Mouse (Mus musculus): ENCODE results near the gene 1700013H16Rik. TPM values are rescaled to one million over a fixed set of nuclear protein-coding genes. Genes with fewer than 3 reads are reported as not detected.
A peak's percentile ranks its signal among the peaks of the same experiment; 100 is the strongest.
"Not testable (repeated sequence)": the region's sequence is repeated elsewhere in the genome, so short reads cannot be mapped to it uniquely, and the experiment has no call there.

1700013H16Rik gene
- not detected for total RNA-seq (2021)
- long read RNA-seq, experiment 1: 0 reads
- long read RNA-seq, experiment 2: 0 reads

- no peak for DNase-seq
- intact Hi-C loops (cut with DNase I): no loop called here
Measured at GRCm38 (mm10) chrX:53757736-53758135, at the start of gene 1700013H16Rik. Gene 1700013H16Rik (minus strand): TSS chrX:53757831.

GRCm38 (mm10) chrX:53799074-53799473, 41.4 kb upstream of the 1700013H16Rik start:
- no peak for DNase-seq
- intact Hi-C loops (cut with DNase I): loop anchor here (5.0 kb wide), 1 partner anchor 367 kb away; the partner anchor contains the start of gene Etd

DNA sequence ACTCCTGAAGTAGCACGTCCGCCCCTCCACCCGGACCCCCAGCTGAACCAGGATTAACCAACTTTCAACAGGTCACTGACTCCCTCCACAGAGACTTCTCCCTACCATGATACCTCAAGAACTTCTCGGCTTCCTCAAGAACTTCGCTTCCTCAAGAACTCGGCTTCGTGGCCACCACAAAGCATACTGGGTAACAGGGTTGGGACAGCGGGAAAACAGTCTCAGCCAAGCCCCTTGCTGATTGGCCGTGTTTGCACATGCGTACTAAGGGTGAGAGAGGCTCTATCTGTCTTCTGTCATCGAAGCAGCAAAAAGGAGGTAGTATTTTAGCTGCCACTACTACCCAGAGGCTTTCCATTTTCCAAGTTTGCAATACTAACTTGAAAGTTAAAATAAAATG, 39.9 kb upstream of the 1700013H16Rik start, which contains the start of gene Xlr:
Gene Xlr (minus strand): TSS at position 188 of the 400 bp plus-strand sequence.
- intact Hi-C loops (cut with DNase I): loop anchor here (5.0 kb wide), 1 partner anchor 365 kb away; the partner anchor contains the start of gene Etd

DNA sequence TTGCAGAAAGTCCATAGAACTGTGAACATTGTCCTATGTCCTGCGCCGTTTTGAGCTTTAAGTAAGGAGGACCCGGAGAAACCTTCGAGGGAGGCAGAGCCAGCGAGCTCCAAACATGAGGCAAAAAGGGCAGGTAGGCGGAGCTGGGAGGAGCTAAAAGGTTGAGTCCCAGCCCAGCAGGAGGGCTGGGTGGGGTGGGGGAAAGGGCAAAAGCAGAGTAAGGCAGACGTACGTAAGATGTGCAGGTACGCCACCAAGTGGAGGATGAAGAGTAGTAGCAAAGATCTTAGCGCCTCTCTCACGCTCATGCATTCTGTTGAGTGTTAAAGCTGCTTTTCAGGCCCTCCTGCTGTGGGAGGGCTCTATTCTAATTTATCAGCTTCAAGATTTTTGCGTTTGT, 18.6 kb upstream of the 1700013H16Rik start, which contains the start of gene Zfp36l3:
Gene Zfp36l3 (minus strand): TSS at position 119 of the 400 bp plus-strand sequence.
- intact Hi-C loops (cut with DNase I): no loop called here
- DNase-seq: no peak

More for the DNA sequence above, 39.9 kb upstream of the 1700013H16Rik start, which contains the start of gene Xlr:
- DNase-seq: not testable (repeated sequence)

- intact Hi-C loops (cut with DNase I): no loop called here
Measured at GRCm38 (mm10) chrX:53752851-53753250, 4.8 kb downstream of the 1700013H16Rik start.

GRCm38 (mm10) chrX:53728967-53729366, 28.7 kb downstream of the 1700013H16Rik start:
- intact Hi-C loops (cut with DNase I): no loop called here

More at GRCm38 (mm10) chrX:53752851-53753250, 4.8 kb downstream of the 1700013H16Rik start:
- DNase-seq: no peak

DNA sequence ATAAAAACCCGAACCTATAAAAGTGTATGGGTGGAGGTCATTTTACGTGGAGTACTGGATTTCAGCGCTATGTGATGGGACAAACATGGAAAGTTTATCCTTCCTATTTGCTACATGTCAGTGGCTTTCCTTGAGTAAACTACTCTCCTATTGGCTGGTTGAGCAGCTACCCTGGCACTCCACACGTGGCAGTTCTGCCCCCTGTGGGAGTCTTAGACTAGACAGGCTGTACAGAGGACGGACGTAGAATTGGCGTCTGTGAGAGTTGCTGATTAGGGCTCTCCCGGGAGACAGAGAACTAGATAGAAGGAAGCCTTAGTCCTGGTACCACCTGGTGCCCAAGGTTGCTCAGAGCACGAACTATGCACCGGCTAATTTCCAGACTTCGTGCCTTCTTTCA, 33.0 kb downstream of the 1700013H16Rik start, which contains the start of gene 4930502E18Rik:
Gene 4930502E18Rik (plus strand): TSS at position 231 of the 400 bp plus-strand sequence.
- no peak for DNase-seq
- intact Hi-C loops (cut with DNase I): no loop called here

More at GRCm38 (mm10) chrX:53728967-53729366, 28.7 kb downstream of the 1700013H16Rik start:
- no peak for DNase-seq

GRCm38 (mm10) chrX:53716323-53717182, 41.1 kb downstream of the 1700013H16Rik start:
- intact Hi-C loops (cut with DNase I): no loop called here
- peak; percentile 19 to 32 for DNase-seq

DNA sequence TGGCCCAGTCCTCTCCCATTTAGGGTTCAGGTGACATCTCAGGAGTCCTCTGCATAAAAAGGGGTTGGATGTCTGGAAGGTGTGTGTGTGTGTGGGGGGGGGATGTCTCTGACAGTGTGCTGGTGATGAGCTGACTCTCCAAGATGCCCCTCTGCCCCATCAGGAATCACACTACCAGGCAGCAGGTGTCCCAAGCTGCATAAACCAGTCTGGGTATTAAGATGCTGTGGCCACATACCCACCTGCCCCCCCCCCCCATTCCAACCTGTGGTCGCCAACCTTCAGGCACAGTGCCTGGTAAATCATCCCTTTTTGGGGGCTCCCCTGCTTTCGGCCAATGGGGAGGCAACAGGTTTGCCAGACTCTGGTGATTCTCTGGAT, 41.7 kb downstream of the 1700013H16Rik start:
- DNase-seq: no peak
- intact Hi-C loops (cut with DNase I): no loop called here

DNA sequence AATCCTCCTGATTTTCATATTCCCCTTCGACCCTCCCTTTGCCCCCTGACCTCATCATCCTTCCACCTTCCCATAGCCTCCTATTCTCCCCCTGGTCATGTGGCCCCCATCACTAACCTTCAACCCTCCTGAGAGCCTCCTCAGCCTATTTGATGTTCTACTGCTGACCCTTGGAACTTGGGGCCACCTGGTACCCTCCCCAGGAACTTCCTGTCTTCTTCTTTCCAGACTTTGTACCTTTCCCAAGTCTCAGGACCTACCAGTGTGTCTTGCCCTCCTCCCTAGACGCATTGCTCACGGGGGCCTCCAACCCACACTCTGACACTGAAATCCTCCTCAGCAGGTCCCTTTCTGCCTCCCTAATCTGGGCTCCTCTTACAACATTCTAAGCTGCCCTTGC, 55.0 kb downstream of the 1700013H16Rik start:
- no peak for DNase-seq
- intact Hi-C loops (cut with DNase I): no loop called here

- no peak for DNase-seq
- intact Hi-C loops (cut with DNase I): no loop called here
Measured at GRCm38 (mm10) chrX:53699225-53699624, 58.4 kb downstream of the 1700013H16Rik start.

DNA sequence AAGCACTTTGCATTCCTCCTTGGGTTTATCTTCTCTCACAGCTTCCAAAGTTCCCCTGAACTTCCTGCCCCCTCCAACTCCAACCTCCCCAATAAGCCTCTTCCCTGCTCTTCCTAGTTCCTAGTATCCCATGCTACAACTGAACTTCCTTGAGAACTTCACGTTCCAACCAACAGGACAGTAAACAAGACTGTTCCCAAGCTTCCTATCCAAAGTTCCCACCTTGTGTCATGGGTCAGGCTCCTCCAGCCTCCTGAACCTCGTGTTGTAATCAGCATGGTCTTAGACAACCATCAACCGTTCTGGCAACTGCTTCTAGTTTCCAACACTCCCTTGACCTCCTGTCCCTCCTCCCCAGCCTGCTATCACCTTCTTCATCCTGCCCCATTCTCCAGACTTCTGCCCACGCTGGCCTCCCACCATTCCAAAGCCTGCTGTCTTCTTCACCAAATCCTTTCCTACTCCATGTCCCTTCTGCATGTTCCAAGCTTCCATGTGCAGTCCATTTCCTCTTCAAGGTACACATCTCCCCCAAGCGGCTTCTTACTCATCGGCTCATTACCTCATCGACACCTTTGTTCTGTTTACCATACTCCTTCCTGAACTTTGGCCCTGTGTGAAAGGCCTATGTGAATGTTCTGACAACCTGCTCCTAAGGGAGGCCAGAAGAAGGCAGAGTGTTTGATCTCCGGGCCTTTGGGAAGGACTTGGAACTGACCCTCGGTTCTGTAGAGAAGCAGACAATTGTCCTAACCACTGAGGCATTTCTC, 63.4 kb downstream of the 1700013H16Rik start:
- intact Hi-C loops (cut with DNase I): no loop called here
- DNase-seq: no peak

- intact Hi-C loops (cut with DNase I): no loop called here
Measured at GRCm38 (mm10) chrX:53693141-53693540, 64.5 kb downstream of the 1700013H16Rik start.

More at GRCm38 (mm10) chrX:53693141-53693540, 64.5 kb downstream of the 1700013H16Rik start:
- no peak for DNase-seq

Other genes starting within 250 kb of the 1700013H16Rik start
- gene Rtl8c, start 149.8 kb downstream of the 1700013H16Rik start, total RNA-seq (2021): 10 to 100 TPM; 18.9 to 27.0 TPM
- gene Gm14597, start 148.9 kb downstream of the 1700013H16Rik start, total RNA-seq (2021): not detected
- gene Rtl8a, start 114.1 kb downstream of the 1700013H16Rik start, total RNA-seq (2021): 100 to 1,000 TPM; 180 to 183 TPM
- 100 to 1,000 TPM in 1 of 2 experiments, 10 to 100 TPM in 1; 95.2 to 139 TPM for gene Rtl8b, start 87.4 kb downstream of the 1700013H16Rik start, total RNA-seq (2021)
- not detected for gene 4930502E18Rik, start 33.0 kb downstream of the 1700013H16Rik start, total RNA-seq (2021)
- gene Zfp36l3, start 18.6 kb upstream of the 1700013H16Rik start, total RNA-seq (2021): not detected
- gene Xlr, start 39.9 kb upstream of the 1700013H16Rik start, total RNA-seq (2021): 1 to 10 TPM in 1 of 2 experiments, under 1 TPM in 1; 1.00 to 1.9 TPM

Data from heart, postnatal 14 days (tissue).